Mouse (Mus musculus) B cell, adult 67 days (primary cell): ENCODE measurements around the gene Uqcc1. TPM values are rescaled to one million over a fixed set of nuclear protein-coding genes. Genes with fewer than 3 reads are reported as not detected.

Experiments used
- total RNA-seq, 2 experiments: library from RNA; stranded (reverse); gene quantifications; 4 replicates each; pipeline ENCODE4 v1.2.4; 2023

Uqcc1 gene
- total RNA-seq, result 10 to 100 TPM; 35.4 to 40.9 TPM

GRCm38 (mm10) chr2:155929531-155930442, at the start of gene Uqcc1:
Gene Uqcc1, minus strand, starts transcription at chr2:155930310.

GRCm38 (mm10) chr2:155956134-155957059, 26.3 kb upstream of the Uqcc1 start, which contains the start of gene Cep250:
Gene Cep250, plus strand, starts transcription at chr2:155956458.

GRCm38 (mm10) chr2:155945124-155945523, 15.0 kb upstream of the Uqcc1 start, which contains the start of gene Gdf5:
Gene Gdf5, minus strand, starts transcription at chr2:155945367.

GRCm38 (mm10) chr2:155940681-155941080, 10.6 kb upstream of the Uqcc1 start, which contains the start of gene Gm15557:
Gene Gm15557, plus strand, starts transcription at chr2:155940728.

GRCm38 (mm10) chr2:155834732-155835131, 95.4 kb downstream of the Uqcc1 start, which contains the start of gene Fam83c:
Gene Fam83c, minus strand, starts transcription at chr2:155834854.

GRCm38 (mm10) chr2:155826630-155827424, 103.3 kb downstream of the Uqcc1 start, which contains the start of gene Eif6:
Gene Eif6, minus strand, starts transcription at chr2:155826925.

GRCm38 (mm10) chr2:155819392-155819448, 110.9 kb downstream of the Uqcc1 start, which contains the start of gene BC029722:
Gene BC029722, minus strand, starts transcription at chr2:155819426.

Other genes starting within 250 kb of the Uqcc1 start
- 100 to 1,000 TPM; 175 to 198 TPM for gene Trpc4ap, start 237.9 kb downstream of the Uqcc1 start, total RNA-seq
- 10 to 100 TPM; 37.2 to 39.6 TPM for gene Edem2, start 200.8 kb downstream of the Uqcc1 start, total RNA-seq
- not detected for gene Gm17581, start 194.4 kb downstream of the Uqcc1 start, total RNA-seq
- not detected for gene Procr, start 179.2 kb downstream of the Uqcc1 start, total RNA-seq
- not detected for gene Mmp24, start 155.0 kb downstream of the Uqcc1 start, total RNA-seq
- 10 to 100 TPM; 25.9 to 27.2 TPM for gene BC029722, start 110.9 kb downstream of the Uqcc1 start, total RNA-seq
- 100 to 1,000 TPM in 1 of 2 experiments, 10 to 100 TPM in 1; 84.4 to 126 TPM for gene Eif6, start 103.4 kb downstream of the Uqcc1 start, total RNA-seq
- not detected for gene Fam83c, start 95.5 kb downstream of the Uqcc1 start, total RNA-seq
- gene Gm15557, start 10.4 kb upstream of the Uqcc1 start, total RNA-seq, result not detected
- not detected for gene Gdf5, start 15.1 kb upstream of the Uqcc1 start, total RNA-seq
- 10 to 100 TPM; 65.6 to 75.0 TPM for gene Cep250, start 26.1 kb upstream of the Uqcc1 start, total RNA-seq
- gene 6430550D23Rik, start 77.7 kb upstream of the Uqcc1 start, total RNA-seq, result 1 to 10 TPM in 1 of 2 experiments, under 1 TPM in 1; 0.78 to 1.7 TPM
- gene Ergic3, start 77.7 kb upstream of the Uqcc1 start, total RNA-seq, result 100 to 1,000 TPM in 1 of 2 experiments, 10 to 100 TPM in 1; 89.9 to 105 TPM
- not detected for gene Fer1l4, start 122.6 kb upstream of the Uqcc1 start, total RNA-seq
- gene Spag4, start 134.9 kb upstream of the Uqcc1 start, total RNA-seq, result 1 to 10 TPM; 4.9 to 5.0 TPM
- 10 to 100 TPM; 68.4 to 75.3 TPM for gene Cpne1, start 181.7 kb upstream of the Uqcc1 start, total RNA-seq
- gene Rbm12, start 181.7 kb upstream of the Uqcc1 start, total RNA-seq, result 10 to 100 TPM; 36.8 to 44.8 TPM
- gene Gm28036, start 196.8 kb upstream of the Uqcc1 start, total RNA-seq, result 10 to 100 TPM; 28.3 to 34.8 TPM
- gene Romo1, start 213.7 kb upstream of the Uqcc1 start, total RNA-seq, result 10 to 100 TPM; 64.2 to 91.4 TPM
- 10 to 100 TPM; 38.8 to 40.7 TPM for gene Nfs1, start 213.9 kb upstream of the Uqcc1 start, total RNA-seq
- gene Rbm39, start 249.9 kb upstream of the Uqcc1 start, total RNA-seq, result 1,000 to 10,000 TPM; 1,897 to 2,007 TPM